15 mouse cellular contexts compared by ENCODE assay signal in genomic region chr17:5008761-5009160, GRCm38 (mm10). TPM values are rescaled to one million over a fixed set of nuclear protein-coding genes. Genes with fewer than 3 reads are reported as not detected.
A peak's percentile ranks its signal among the peaks of the same experiment; 100 is the strongest.
DNase-seq lines count a peak whose midpoint lies in the region; ATAC-seq lines count a peak whose summit lies in the region.
"Had no signal": no experiment of that assay in that cellular context is flagged by ENCODE, and none has a peak within 500 bp of the region (broad histone marks: within the 10 kb centered on the region; RNA-seq: fewer than 3 reads in every experiment).

No protein-coding gene starts in this region.

- DNase-seq in heart, adult 11 months: no peak
- no peak for DNase-seq in lung, postnatal 4 days
- no peak for DNase-seq in liver, embryonic 13.5 days
- no peak for DNase-seq in adrenal gland, postnatal 10 days
- DNase-seq: adrenal gland, adult 2 months; cerebellum, adult 2 months; thymus, adult 18-20 months had no signal

- H3K36me3 ChIP-seq in heart, embryonic 16.5 days (ENCODE audit: control insufficient read depth, insufficient read depth): no peaks in the 10 kb centered on the region
- H3K36me3 ChIP-seq in lung, embryonic 16.5 days (ENCODE audit: control insufficient read depth, insufficient read depth, low read length): no peaks in the 10 kb centered on the region
- no peaks in the 10 kb centered on the region for H3K36me3 ChIP-seq in liver, embryonic 13.5 days
- H3K36me3 ChIP-seq in neural tube, embryonic 13.5 days: no peaks in the 10 kb centered on the region
- H3K36me3 ChIP-seq: embryonic facial prominence, embryonic 13.5 days; liver, embryonic 15.5 days; midbrain, embryonic 10.5 days had no signal

- peak overlapping the region; percentile 22; the same call in 1 of the 2 replicates for H3K4me2 ChIP-seq in heart, embryonic 16.5 days (ENCODE audit: low read depth, low read length)
- H3K4me2 ChIP-seq in lung, embryonic 16.5 days (ENCODE audit: low read depth, low read length): peak overlapping the region; percentile 32
- no peak overlapping the region for H3K4me2 ChIP-seq in liver, embryonic 13.5 days
- peak overlapping the region; percentile 41; the same call in 1 of the 2 replicates for H3K4me2 ChIP-seq in neural tube, embryonic 13.5 days
- H3K4me2 ChIP-seq: embryonic facial prominence, embryonic 13.5 days; liver, embryonic 15.5 days had no signal

- no peak for ATAC-seq in heart, embryonic 16.5 days (replicated peaks; ENCODE audit: extremely low read depth, insufficient read depth, low FRiP score)
- peak; percentile 61 for ATAC-seq in lung, embryonic 16.5 days (ENCODE audit: low read depth)
- ATAC-seq in liver, embryonic 13.5 days (ENCODE audit: low read depth): peak; percentile 41; the same call in 1 of the 2 replicates
- peak; percentile 3; the same call in 1 of the 2 replicates for ATAC-seq in neural tube, embryonic 13.5 days (ENCODE audit: low read depth)
- ATAC-seq: CD4-positive, CD25-positive, alpha-beta regulatory T cell, adult 4 months had no signal

- H3K4me3 ChIP-seq in heart, embryonic 16.5 days (ENCODE audit: low read length): no peak overlapping the region
- H3K4me3 ChIP-seq in lung, embryonic 16.5 days (ENCODE audit: low read length): no peak overlapping the region
- no peak overlapping the region for H3K4me3 ChIP-seq in liver, embryonic 13.5 days (replicated peaks)
- no peak overlapping the region for H3K4me3 ChIP-seq in neural tube, embryonic 13.5 days
- H3K4me3 ChIP-seq: embryonic facial prominence, embryonic 13.5 days; heart, adult 2 months; liver, embryonic 15.5 days; midbrain, embryonic 10.5 days had no signal

- no peaks in the 10 kb centered on the region for H3K27me3 ChIP-seq in heart, embryonic 16.5 days (ENCODE audit: control insufficient read depth, insufficient read depth, low read length)
- H3K27me3 ChIP-seq in lung, embryonic 16.5 days (ENCODE audit: control insufficient read depth, insufficient read depth, low read depth, low read length): no peaks in the 10 kb centered on the region
- no peaks in the 10 kb centered on the region for H3K27me3 ChIP-seq in liver, embryonic 13.5 days
- no peaks in the 10 kb centered on the region for H3K27me3 ChIP-seq in neural tube, embryonic 13.5 days
- H3K27me3 ChIP-seq: embryonic facial prominence, embryonic 13.5 days; liver, embryonic 15.5 days had no signal

- peaks cover 77% of the 10 kb centered on the region for H3K4me1 ChIP-seq in heart, embryonic 16.5 days (ENCODE audit: control insufficient read depth, insufficient read depth, low read length)
- peaks cover 60% of the 10 kb centered on the region for H3K4me1 ChIP-seq in lung, embryonic 16.5 days (replicated peaks; ENCODE audit: control insufficient read depth, insufficient read depth, low read length)
- peaks cover 96% of the 10 kb centered on the region for H3K4me1 ChIP-seq in liver, embryonic 13.5 days (replicated peaks)
- H3K4me1 ChIP-seq in neural tube, embryonic 13.5 days (replicated peaks): peaks cover 89% of the 10 kb centered on the region

- no peaks in the 10 kb centered on the region for H3K9me3 ChIP-seq in heart, embryonic 16.5 days (replicated peaks; ENCODE audit: control insufficient read depth, low read length)
- no peaks in the 10 kb centered on the region for H3K9me3 ChIP-seq in lung, embryonic 16.5 days (ENCODE audit: control insufficient read depth, low read length)
- no peaks in the 10 kb centered on the region for H3K9me3 ChIP-seq in liver, embryonic 13.5 days (replicated peaks)
- H3K9me3 ChIP-seq in neural tube, embryonic 13.5 days: no peaks in the 10 kb centered on the region
- H3K9me3 ChIP-seq: embryonic facial prominence, embryonic 13.5 days; liver, embryonic 15.5 days; midbrain, embryonic 10.5 days had no signal

- WGBS in heart, embryonic 16.5 days: 75% methylated on average over 5 of the region's 5 CpGs
- WGBS in lung, embryonic 16.5 days: 54% methylated on average over 5 of the region's 5 CpGs
- WGBS in liver, embryonic 13.5 days (ENCODE audit: insufficient replicate concordance): 72% methylated on average over 5 of the region's 5 CpGs
- WGBS in neural tube, embryonic 13.5 days: 56% methylated on average over 5 of the region's 5 CpGs

- H3K9ac ChIP-seq in heart, embryonic 16.5 days (ENCODE audit: low read length): no peak overlapping the region; the same call in 1 of the 2 replicates
- 0 out of 2 replicates have a peak overlapping the region, but pooled peaks have one; percentile 25 for H3K9ac ChIP-seq in lung, embryonic 16.5 days (ENCODE audit: low read length)
- no peak overlapping the region for H3K9ac ChIP-seq in liver, embryonic 13.5 days
- peak overlapping the region; percentile 48 for H3K9ac ChIP-seq in neural tube, embryonic 13.5 days
- H3K9ac ChIP-seq: embryonic facial prominence, embryonic 13.5 days; liver, embryonic 15.5 days had no signal

- no peak overlapping the region for H3K27ac ChIP-seq in heart, embryonic 16.5 days (ENCODE audit: low read length)
- peak overlapping the region; percentile 81 for H3K27ac ChIP-seq in lung, embryonic 16.5 days (ENCODE audit: low read length)
- no peak overlapping the region for H3K27ac ChIP-seq in liver, embryonic 13.5 days
- 0 out of 2 replicates have a peak overlapping the region, but pooled peaks have one; percentile 3 for H3K27ac ChIP-seq in neural tube, embryonic 13.5 days (replicated peaks)
- H3K27ac ChIP-seq: embryonic facial prominence, embryonic 13.5 days; heart, adult 2 months; liver, embryonic 15.5 days; midbrain, embryonic 10.5 days had no signal

RNA-seq across cellular contexts. Expression of gene Arid1b, which starts 14.6 kb away (rescaled TPM):
- 7.1 TPM in 2 replicates for polyA plus RNA-seq in heart, embryonic 16.5 days (2015; fragmentation: Nextera tagmentation; extraction: Ambion mirVana)
- 10.2 and 10.6 TPM in 2 replicates for polyA plus RNA-seq in lung, embryonic 16.5 days (2015; fragmentation: Nextera tagmentation; extraction: Ambion mirVana)
- 2.0 and 2.5 TPM in 2 replicates for polyA plus RNA-seq in liver, embryonic 13.5 days (2015; fragmentation: Nextera tagmentation; extraction: Ambion mirVana)
- polyA plus RNA-seq in neural tube, embryonic 13.5 days (2015; fragmentation: Nextera tagmentation; extraction: Ambion mirVana): 14.1 and 14.4 TPM in 2 replicates
- 10 to 100 TPM; 56.1 to 75.4 TPM for total RNA-seq in adrenal gland, postnatal 10 days (2021)

Comparison
In these comparisons a context has a peak if more than half of its experiments do, and no peak if none do; other contexts are left out.
1. H3K27ac ChIP-seq: peak in lung, embryonic 16.5 days (single experiment) and neural tube, embryonic 13.5 days (single experiment); none in heart, embryonic 16.5 days (single experiment) and liver, embryonic 13.5 days (single experiment).
2. H3K9ac ChIP-seq: peak in lung, embryonic 16.5 days (single experiment) and neural tube, embryonic 13.5 days (single experiment); none in heart, embryonic 16.5 days (single experiment) and liver, embryonic 13.5 days (single experiment).